Mouse (Mus musculus) hindbrain, embryonic 12.5 days (tissue): Measurements from ENCODE around the gene Fbxl16. TPM values are rescaled to one million over a fixed set of nuclear protein-coding genes. Genes with fewer than 3 reads are reported as not detected.
A peak's percentile ranks its signal among the peaks of the same experiment; 100 is the strongest.

ENCODE experiments used
- ATAC-seq: fragments of 200-750 bp; cut with Nextera tagmentation; 2 replicates; pipeline ENCODE4 v1.8.0; 2017; ENCODE audit warnings: moderate TSS enrichment; ENCODE audit not compliant: low FRiP score
- H3K27ac ChIP-seq: fragments of 300-500 bp; sonication (generic); 2 replicates; pipeline ENCODE4 v1.5.1; 2016; ENCODE audit warnings: mild to moderate bottlenecking
- H3K27me3 ChIP-seq: fragments of 300-500 bp; sonication (generic); 2 replicates; pipeline ENCODE4 v1.6.1; 2016; ENCODE audit warnings: mild to moderate bottlenecking
- H3K36me3 ChIP-seq: fragments of 300-500 bp; sonication (generic); 2 replicates; pipeline ENCODE4 v1.6.1; 2016; ENCODE audit warnings: mild to moderate bottlenecking
- H3K4me1 ChIP-seq: fragments of 300-500 bp; sonication (generic); 2 replicates; pipeline ENCODE4 v1.6.1; 2016
- H3K4me2 ChIP-seq: fragments of 300-500 bp; sonication (generic); replicated peaks from 2 replicates; pipeline ENCODE4 v1.6.1; 2016; ENCODE audit warnings: mild to moderate bottlenecking
- H3K4me3 ChIP-seq: fragments of 300-500 bp; sonication (generic); 2 replicates; pipeline ENCODE4 v1.5.1; 2016; ENCODE audit warnings: mild to moderate bottlenecking
- H3K9ac ChIP-seq: fragments of 300-500 bp; sonication (generic); 2 replicates; pipeline ENCODE4 v1.6.1; 2016; ENCODE audit warnings: mild to moderate bottlenecking, moderate library complexity
- H3K9me3 ChIP-seq: fragments of 300-500 bp; sonication (generic); replicated peaks from 2 replicates; pipeline ENCODE4 v1.6.1; 2016; ENCODE audit warnings: mild to moderate bottlenecking
- WGBS: fragments of 180-500 bp; shearing (Covaris S2); methylation state at CpG from one replicate; pipeline ENCODE4 v1.1.7; 2016; 5-methylcytosine and 5-hydroxymethylcytosine counted together
- polyA plus RNA-seq: library from polyadenylated mRNA; unstranded; fragments of >200 nt; fragmentation: Nextera tagmentation; extraction: Ambion mirVana; gene quantifications from 2 replicates; pipeline ENCODE4 v1.2.1, GENCODE M21; 2016

Fbxl16 gene
- polyA plus RNA-seq: 22.8 and 23.5 TPM in 2 replicates

DNA sequence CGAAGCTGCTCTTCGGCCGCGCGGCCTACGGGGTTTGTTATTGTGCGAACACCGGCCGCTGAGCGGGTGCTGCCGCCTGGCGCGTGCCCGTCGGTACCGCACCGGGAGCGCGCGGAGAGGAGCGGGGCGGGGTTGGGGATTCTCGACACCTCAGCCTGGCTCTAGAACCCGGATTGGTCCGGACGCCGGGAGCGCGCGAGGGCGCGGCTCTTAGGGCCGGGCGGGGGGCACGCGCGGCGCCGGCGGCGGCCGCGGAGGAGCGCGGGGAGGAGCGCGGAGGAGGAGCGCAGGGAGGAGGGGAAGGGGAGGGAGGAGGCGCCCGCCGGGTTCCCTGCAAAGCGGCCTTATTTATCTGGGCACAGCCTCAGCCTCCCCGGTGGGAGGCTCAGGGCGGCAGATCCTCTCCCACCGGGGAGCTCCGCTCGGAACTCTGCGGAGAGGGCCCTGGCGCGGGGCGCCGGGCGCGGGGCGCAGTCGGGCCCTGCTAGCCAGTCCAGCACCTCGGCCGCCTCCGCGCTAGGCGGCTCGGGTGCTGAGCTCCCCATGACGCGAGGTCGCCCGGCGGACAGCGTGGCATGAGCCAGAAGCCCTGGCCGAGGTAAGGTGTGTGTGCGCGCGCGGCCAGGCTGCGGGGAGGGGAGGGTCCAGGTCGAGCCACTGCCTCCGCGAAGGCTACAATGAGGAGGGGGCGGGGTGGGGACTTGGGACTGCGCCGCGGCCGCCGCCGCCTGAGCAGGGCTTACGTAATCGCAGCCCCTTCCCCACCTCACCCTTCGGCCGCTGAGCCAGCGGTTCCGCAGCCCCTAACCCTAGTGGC is at the start of gene Fbxl16:
Gene Fbxl16, plus strand, starts transcription at position 297 of the 817 bp plus-strand sequence.
- Histone ChIP-seq H3K27ac (peak within 1 kb of the TSS; percentile 98), H3K36me3 (no peaks in the 10 kb centered on the region), H3K9me3 (no peaks in the 10 kb centered on the region), H3K9ac (peak within 1 kb of the TSS; percentile 92), H3K4me1 (peaks cover 46% of the 10 kb centered on the region), H3K27me3 (peaks cover 16% of the 10 kb centered on the region), H3K4me3 (peak within 1 kb of the TSS; percentile 86), H3K4me2 (peak within 1 kb of the TSS; percentile 84)
- WGBS: under 1% methylated on average over 70 of the region's 100 CpGs
- peak; percentile 85 for ATAC-seq

- WGBS: 80% methylated on average over 8 of the region's 8 CpGs
- ATAC-seq: no peak
- H3K9ac ChIP-seq: no peak overlapping the region
- 0 out of 2 replicates have a peak, but pooled peaks cover 9% of the 10 kb centered on the region for H3K27me3 ChIP-seq
- H3K4me3 ChIP-seq: no peak overlapping the region
- no peak overlapping the region for H3K27ac ChIP-seq
- H3K9me3 ChIP-seq: no peaks in the 10 kb centered on the region
- H3K4me1 ChIP-seq: no peaks in the 10 kb centered on the region
- no peaks in the 10 kb centered on the region for H3K36me3 ChIP-seq
- H3K4me2 ChIP-seq: no peak overlapping the region
Observed at GRCm38 (mm10) chr17:25760148-25760547, 48.7 kb upstream of the Fbxl16 start.

DNA sequence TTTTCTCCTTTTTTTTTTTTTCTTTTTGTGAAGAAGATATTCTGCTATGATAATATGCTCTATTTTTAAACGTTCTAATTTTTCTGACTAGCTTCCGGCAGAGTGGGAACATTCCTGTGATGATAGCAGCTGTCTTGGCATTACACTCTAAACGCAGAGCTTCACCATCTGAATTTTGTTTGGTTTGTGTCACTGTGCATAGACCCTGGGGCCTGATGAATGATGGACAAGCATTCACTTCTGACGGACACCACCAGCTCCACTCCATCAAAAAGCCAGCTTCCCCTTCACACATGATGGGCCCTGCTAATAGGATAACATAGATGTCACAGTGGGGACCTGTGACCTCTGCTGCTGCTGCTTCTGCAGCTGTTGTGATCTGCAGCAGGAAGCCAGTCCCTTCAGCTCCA is 47.3 kb upstream of the Fbxl16 start:
- Histone ChIP-seq H3K27ac (no peak overlapping the region), H3K9ac (peak overlapping the region; percentile 27; the same call in 1 of the 2 replicates), H3K27me3 (0 out of 2 replicates have a peak, but pooled peaks cover 7% of the 10 kb centered on the region), H3K9me3 (no peaks in the 10 kb centered on the region), H3K4me2 (no peak overlapping the region), H3K4me3 (no peak overlapping the region), H3K36me3 (no peaks in the 10 kb centered on the region), H3K4me1 (0 out of 2 replicates have a peak, but pooled peaks cover 2% of the 10 kb centered on the region)
- ATAC-seq: no peak
- WGBS: 39% methylated on average over 4 of the region's 4 CpGs

- Histone ChIP-seq H3K27ac (no peak overlapping the region), H3K4me1 (0 out of 2 replicates have a peak, but pooled peaks cover 2% of the 10 kb centered on the region), H3K36me3 (no peaks in the 10 kb centered on the region), H3K9me3 (no peaks in the 10 kb centered on the region), H3K4me2 (no peak overlapping the region), H3K9ac (no peak overlapping the region), H3K27me3 (peaks cover 12% of the 10 kb centered on the region; the same call in 1 of the 2 replicates), H3K4me3 (no peak overlapping the region)
- no peak for ATAC-seq
- 34% methylated on average over 3 of the region's 3 CpGs for WGBS
Observed at GRCm38 (mm10) chr17:25762591-25762990, 46.3 kb upstream of the Fbxl16 start.

- Histone ChIP-seq H3K4me1 (0 out of 2 replicates have a peak, but pooled peaks cover 2% of the 10 kb centered on the region), H3K36me3 (no peaks in the 10 kb centered on the region), H3K4me2 (no peak overlapping the region), H3K9ac (no peak overlapping the region), H3K27ac (no peak overlapping the region), H3K27me3 (peaks cover 26% of the 10 kb centered on the region), H3K4me3 (no peak overlapping the region), H3K9me3 (no peaks in the 10 kb centered on the region)
- WGBS: 49% methylated on average over 5 of the region's 5 CpGs
- ATAC-seq: peak; percentile 58
Observed at GRCm38 (mm10) chr17:25765886-25766285, 43.0 kb upstream of the Fbxl16 start.

DNA sequence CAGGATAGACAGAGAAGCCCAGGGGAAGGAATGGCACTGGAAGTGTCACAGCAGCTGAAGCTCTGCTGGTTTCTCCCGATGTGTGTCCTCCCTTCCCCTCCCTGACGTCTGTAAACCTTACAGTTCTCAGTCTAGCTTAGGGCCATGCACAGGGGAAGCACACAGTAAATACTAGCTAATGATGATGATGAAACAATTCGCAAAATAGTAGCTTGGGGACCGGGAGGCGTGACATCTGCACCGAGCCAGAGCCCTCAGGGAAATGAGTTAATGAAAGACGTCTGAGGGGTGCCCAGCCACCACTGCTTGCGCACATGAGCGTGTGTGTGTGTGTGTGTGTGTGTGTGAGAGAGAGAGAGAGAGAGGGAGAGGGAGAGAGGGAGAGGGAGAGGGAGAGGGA is 39.6 kb upstream of the Fbxl16 start:
- no peaks in the 10 kb centered on the region for H3K36me3 ChIP-seq
- H3K4me2 ChIP-seq: no peak overlapping the region
- ATAC-seq: no peak
- WGBS: 51% methylated on average over 9 of the region's 9 CpGs
- peaks cover 7% of the 10 kb centered on the region for H3K4me1 ChIP-seq
- H3K27me3 ChIP-seq: peaks cover 26% of the 10 kb centered on the region
- no peak overlapping the region for H3K27ac ChIP-seq
- H3K9me3 ChIP-seq: no peaks in the 10 kb centered on the region
- no peak overlapping the region for H3K9ac ChIP-seq
- H3K4me3 ChIP-seq: no peak overlapping the region

DNA sequence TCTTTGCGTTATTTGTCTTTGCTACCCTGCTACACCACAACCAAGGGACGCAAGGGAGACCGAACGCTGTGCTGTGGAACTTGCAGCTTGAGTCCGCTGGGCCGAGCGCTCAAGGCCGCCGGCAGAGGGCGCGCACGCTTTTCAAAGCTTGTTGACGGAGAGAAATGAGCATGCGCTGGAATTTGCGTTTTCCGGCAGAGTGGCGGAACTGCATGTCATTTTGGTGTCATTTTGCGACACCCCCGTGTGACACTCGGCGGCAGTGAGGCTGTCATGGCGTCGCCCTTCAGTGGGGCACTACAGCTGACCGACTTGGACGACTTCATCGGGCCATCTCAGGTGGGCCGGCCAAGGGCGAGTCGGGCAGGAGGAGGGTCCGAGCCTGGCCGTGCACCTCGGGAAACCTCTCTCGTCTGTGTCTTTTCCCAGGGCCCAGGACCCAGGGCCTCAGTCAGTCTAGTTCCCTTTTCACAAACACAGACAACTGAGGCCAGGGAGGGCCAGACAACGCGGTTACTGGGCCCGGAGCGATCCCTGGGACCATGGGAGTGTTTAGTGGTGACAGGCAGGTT is 35.2 kb upstream of the Fbxl16 start, which contains the start of gene Narfl:
Gene Narfl, plus strand, starts transcription at position 228 of the 572 bp plus-strand sequence.
- WGBS: under 1% methylated on average over 37 of the region's 37 CpGs
- H3K27ac ChIP-seq: no peak within 1 kb of the TSS

GRCm38 (mm10) chr17:25775318-25776062 is 33.4 kb upstream of the Fbxl16 start:
- no peak for ATAC-seq
- Histone ChIP-seq H3K4me2 (no peak overlapping the region), H3K4me3 (no peak overlapping the region), H3K9ac (no peak overlapping the region), H3K9me3 (no peaks in the 10 kb centered on the region), H3K27ac (no peak overlapping the region), H3K4me1 (peaks cover 10% of the 10 kb centered on the region), H3K36me3 (peaks cover 19% of the 10 kb centered on the region; the same call in 1 of the 2 replicates), H3K27me3 (no peaks in the 10 kb centered on the region)
- 84% methylated on average over 10 of the region's 10 CpGs for WGBS

More for the DNA sequence above, 35.2 kb upstream of the Fbxl16 start, which contains the start of gene Narfl:
- ATAC-seq: peak; percentile 83
- Histone ChIP-seq H3K36me3 (peaks cover 11% of the 10 kb centered on the region; the same call in 1 of the 2 replicates), H3K4me1 (peaks cover 10% of the 10 kb centered on the region), H3K9me3 (no peaks in the 10 kb centered on the region), H3K4me3 (peak within 1 kb of the TSS; percentile 75), H3K9ac (peak within 1 kb of the TSS; percentile 83), H3K4me2 (peak within 1 kb of the TSS; percentile 84), H3K27me3 (peaks cover 15% of the 10 kb centered on the region; the same call in 1 of the 2 replicates)

DNA sequence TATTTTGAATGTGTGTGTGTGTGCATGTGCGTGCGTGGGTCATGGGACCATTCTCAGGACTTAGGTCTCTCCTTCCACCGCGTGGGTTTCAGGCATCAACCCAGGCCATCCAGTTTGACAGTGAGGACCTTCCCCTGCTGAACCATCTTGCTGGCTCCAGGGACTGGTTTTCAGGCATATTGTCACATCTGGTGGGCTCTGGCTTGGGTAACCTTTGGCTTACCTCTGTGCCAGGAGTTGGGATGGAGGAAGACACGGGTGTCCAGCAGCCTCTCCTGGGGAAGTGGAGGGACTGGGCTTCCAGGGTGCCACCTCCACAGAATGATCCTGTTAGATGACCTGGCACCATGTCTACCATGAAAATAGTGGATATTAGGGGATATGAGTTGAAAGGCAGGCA is 30.9 kb upstream of the Fbxl16 start:
- Histone ChIP-seq H3K27me3 (no peaks in the 10 kb centered on the region), H3K36me3 (peaks cover 44% of the 10 kb centered on the region), H3K27ac (no peak overlapping the region), H3K4me1 (peaks cover 11% of the 10 kb centered on the region), H3K9me3 (no peaks in the 10 kb centered on the region), H3K9ac (no peak overlapping the region), H3K4me2 (no peak overlapping the region), H3K4me3 (no peak overlapping the region)
- 95% methylated on average over 5 of the region's 5 CpGs for WGBS
- ATAC-seq: no peak

DNA sequence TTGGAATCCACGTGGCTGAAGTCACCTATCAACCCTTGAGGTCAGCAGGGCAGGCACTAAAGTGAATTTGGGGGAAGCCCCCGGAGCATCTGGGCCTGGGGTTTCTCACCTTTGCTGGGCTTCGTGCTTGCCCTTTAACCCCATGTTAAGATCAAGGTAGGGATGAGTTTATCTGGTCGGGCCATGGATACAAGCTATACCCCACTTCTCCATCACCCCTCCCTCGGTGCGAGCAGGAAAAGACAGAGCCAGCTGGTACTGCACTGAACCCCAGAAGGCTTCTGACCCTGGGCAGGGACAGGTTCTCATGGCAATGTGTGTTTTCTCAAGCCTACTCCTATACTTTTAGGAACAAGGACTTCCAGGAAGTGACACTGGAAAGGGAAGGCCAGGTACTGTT is 27.5 kb upstream of the Fbxl16 start:
- no peak overlapping the region for H3K4me3 ChIP-seq
- ATAC-seq: no peak
- no peak overlapping the region for H3K4me2 ChIP-seq
- H3K9me3 ChIP-seq: no peaks in the 10 kb centered on the region
- 86% methylated on average over 6 of the region's 6 CpGs for WGBS
- H3K9ac ChIP-seq: no peak overlapping the region
- no peaks in the 10 kb centered on the region for H3K27me3 ChIP-seq
- H3K4me1 ChIP-seq: peaks cover 23% of the 10 kb centered on the region
- peaks cover 57% of the 10 kb centered on the region for H3K36me3 ChIP-seq
- no peak overlapping the region; the same call in 1 of the 2 replicates for H3K27ac ChIP-seq

DNA sequence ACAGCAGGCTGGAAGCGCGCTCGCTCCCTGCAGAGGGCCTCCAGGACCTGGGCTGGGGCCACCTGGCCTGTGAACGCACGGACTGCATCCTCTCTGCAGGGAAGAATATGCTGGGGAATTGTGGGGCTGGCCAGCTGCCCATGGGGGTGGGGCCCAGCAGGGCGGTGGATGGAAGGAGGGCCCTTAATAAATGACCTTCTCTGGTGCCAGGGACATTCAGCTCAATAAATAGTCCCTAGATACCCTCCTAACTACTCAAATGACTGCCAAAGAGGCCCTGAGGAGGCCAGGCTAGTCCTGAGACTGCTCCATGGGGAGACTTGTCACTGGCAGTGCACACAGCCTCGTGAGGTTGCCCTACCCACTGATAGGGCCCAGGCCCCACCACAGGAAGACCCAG is 25.8 kb upstream of the Fbxl16 start:
- H3K4me3 ChIP-seq: no peak overlapping the region
- no peak overlapping the region; the same call in 1 of the 2 replicates for H3K9ac ChIP-seq
- no peaks in the 10 kb centered on the region for H3K9me3 ChIP-seq
- H3K27ac ChIP-seq: no peak overlapping the region
- no peak for ATAC-seq
- no peak overlapping the region for H3K4me2 ChIP-seq
- H3K27me3 ChIP-seq: no peaks in the 10 kb centered on the region
- 80% methylated on average over 7 of the region's 7 CpGs for whole genome bisulfite sequencing
- H3K4me1 ChIP-seq: peaks cover 23% of the 10 kb centered on the region
- H3K36me3 ChIP-seq: peaks cover 66% of the 10 kb centered on the region
